Mouse (Mus musculus) kidney, adult 2 months (tissue): Measurements from ENCODE around the gene Rab23.

Source experiments
- CTCF ChIP-seq: fragments of 200-500 bp; conservative IDR thresholded peaks from 2 replicates; pipeline ENCODE4 v1.5.1; 2011; ENCODE audit warnings: low read depth, mild to moderate bottlenecking, control low read depth, low read length, moderate library complexity, mixed read lengths; ENCODE audit not compliant: insufficient read depth, insufficient read length
- POLR2A ChIP-seq: fragments of 200-500 bp; IDR thresholded peaks from one replicate; pipeline ENCODE4 v1.6.1; 2011; ENCODE audit warnings: low read depth, low read length, control low read depth

- no peak for TF ChIP-seq CTCF
- TF ChIP-seq POLR2A, result no peak
These were observed 544 bp downstream of the Rab23 start for GRCm38 (mm10) chr1:33720231-33720630.
